In genomic region chr13:37176526-37176925, GRCm38 (mm10) we compare ENCODE assay signal across 20 mouse cellular contexts.
"Had no signal": no experiment of that assay in that cellular context is flagged by ENCODE, and none has a peak within 500 bp of the region (broad histone marks: within the 10 kb centered on the region; RNA-seq: fewer than 3 reads in every experiment).

No protein-coding gene starts in this region.

- ATAC-seq: liver, postnatal 0 days; lung, postnatal 0 days; midbrain, embryonic 13.5 days; midbrain, embryonic 15.5 days had no signal

- H3K4me1 ChIP-seq: lung, embryonic 15.5 days; midbrain, embryonic 13.5 days; midbrain, embryonic 15.5 days; neural tube, embryonic 12.5 days; stomach, embryonic 15.5 days had no signal

- H3K27me3 ChIP-seq: lung, embryonic 15.5 days; megakaryocyte, embryonic 14.5 days; midbrain, embryonic 13.5 days; midbrain, embryonic 15.5 days; neural tube, embryonic 12.5 days; stomach, embryonic 15.5 days had no signal

- H3K4me3 ChIP-seq: lung, embryonic 15.5 days; megakaryocyte, embryonic 14.5 days; midbrain, embryonic 13.5 days; midbrain, embryonic 15.5 days; neural tube, embryonic 12.5 days; stomach, embryonic 15.5 days had no signal

- H3K27ac ChIP-seq: lung, embryonic 15.5 days; macrophage; midbrain, embryonic 13.5 days; midbrain, embryonic 15.5 days; neural tube, embryonic 12.5 days; stomach, embryonic 15.5 days; stomach, postnatal 0 days had no signal

- DNase-seq: liver, postnatal 0 days; lung, adult 2 months; lung, postnatal 14 days; lung, postnatal 36 days; retina, postnatal 1 day; right cerebral cortex, adult 18-20 months; right cerebral cortex, postnatal 14 days; thymus, adult 2 months; thymus, postnatal 25 days; thymus, postnatal 4 days had no signal

- H3K4me2 ChIP-seq: lung, embryonic 15.5 days; midbrain, embryonic 11.5 days; midbrain, embryonic 13.5 days; midbrain, embryonic 15.5 days; neural tube, embryonic 12.5 days; stomach, embryonic 15.5 days had no signal

- H3K36me3 ChIP-seq: lung, embryonic 15.5 days; midbrain, embryonic 13.5 days; midbrain, embryonic 15.5 days; neural tube, embryonic 12.5 days; stomach, embryonic 15.5 days had no signal

- H3K9ac ChIP-seq: liver, postnatal 0 days; lung, embryonic 15.5 days; midbrain, embryonic 13.5 days; midbrain, embryonic 15.5 days; neural tube, embryonic 12.5 days; stomach, embryonic 15.5 days had no signal

- H3K9me3 ChIP-seq: lung, embryonic 15.5 days; midbrain, embryonic 13.5 days; midbrain, embryonic 15.5 days; neural tube, embryonic 12.5 days; stomach, embryonic 15.5 days had no signal
